Mouse (Mus musculus): ENCODE measurements at regions not wholly inside any gene's neighbourhood (a gene's known extent, or its start where the extent isn't known, plus 50 kb on each side); places are given as distances from the start of the nearest gene placed in this dataset.

GRCm38 (mm10) chr13:53055697-53056096, 74.8 kb upstream of the Nfil3 start:
- no peak for DNase-seq
- intact Hi-C loops (cut with DNase I), result no loop called here

DNA sequence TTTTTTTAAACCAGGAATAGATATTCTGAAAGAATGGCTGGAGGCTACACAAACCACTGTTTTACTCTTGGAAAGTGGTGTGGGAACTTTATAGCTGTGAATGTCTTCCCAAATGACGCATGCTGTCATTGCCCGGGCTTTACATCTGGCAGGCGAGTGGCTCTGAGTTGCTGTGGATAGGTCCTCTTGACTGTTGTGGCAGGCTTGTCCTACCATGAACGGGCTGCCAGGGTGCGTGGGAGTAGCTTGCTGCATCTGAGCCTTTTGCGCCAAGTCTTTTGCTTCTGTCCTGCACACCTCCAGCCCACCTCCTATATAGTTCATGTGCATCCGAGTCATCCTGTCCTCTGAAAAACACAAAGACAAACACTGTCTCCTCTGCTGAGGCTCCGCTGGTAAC, 72.3 kb upstream of the Nfil3 start:
- intact Hi-C loops (cut with DNase I), result no loop called here
- no peak for DNase-seq

DNA sequence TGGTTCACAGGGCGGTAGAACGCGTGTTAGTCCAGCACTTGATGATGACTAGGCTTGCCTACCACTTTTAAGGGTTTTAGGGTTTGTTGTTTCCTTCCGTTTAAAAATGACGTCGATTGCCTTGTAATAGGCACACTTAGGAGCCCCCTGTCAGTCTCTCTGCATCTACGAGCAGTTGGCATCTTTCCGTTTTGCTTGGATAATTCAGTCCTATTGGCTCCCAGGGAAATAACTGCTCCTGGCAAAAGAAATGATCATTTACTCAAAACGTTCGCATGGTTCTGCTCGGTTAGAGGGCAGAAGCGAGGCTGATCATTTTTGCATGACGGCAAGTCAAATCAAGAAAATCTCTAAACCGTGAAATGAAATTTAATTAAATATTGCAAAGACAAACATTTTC, 71.9 kb upstream of the Nfil3 start:
- intact Hi-C loops (cut with DNase I), result no loop called here
- no peak for DNase-seq

- DNase-seq, result no peak
- intact Hi-C loops (cut with DNase I), result no loop called here
Measured at GRCm38 (mm10) chr13:53052188-53052587, 71.3 kb upstream of the Nfil3 start.

DNA sequence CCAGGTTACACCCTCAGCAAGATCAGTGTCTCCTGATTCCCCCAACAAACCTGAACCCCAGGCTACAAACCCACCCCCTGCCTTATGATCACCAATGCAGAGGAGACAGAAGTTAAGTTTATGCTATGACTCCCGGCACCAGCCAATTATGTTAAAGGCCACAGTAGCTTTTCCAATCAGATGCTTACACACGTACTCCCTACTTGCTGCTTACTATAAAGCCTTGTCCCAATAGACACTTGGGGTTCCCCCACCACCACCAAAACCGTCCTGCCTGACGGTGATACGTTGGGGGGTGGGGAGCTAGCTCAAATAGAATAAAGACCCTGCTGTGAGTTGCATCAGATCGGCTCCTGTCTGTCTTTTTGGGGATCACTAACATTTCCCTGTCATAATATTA, 70.5 kb upstream of the Nfil3 start:
- no peak for DNase-seq
- intact Hi-C loops (cut with DNase I), result no loop called here

DNA sequence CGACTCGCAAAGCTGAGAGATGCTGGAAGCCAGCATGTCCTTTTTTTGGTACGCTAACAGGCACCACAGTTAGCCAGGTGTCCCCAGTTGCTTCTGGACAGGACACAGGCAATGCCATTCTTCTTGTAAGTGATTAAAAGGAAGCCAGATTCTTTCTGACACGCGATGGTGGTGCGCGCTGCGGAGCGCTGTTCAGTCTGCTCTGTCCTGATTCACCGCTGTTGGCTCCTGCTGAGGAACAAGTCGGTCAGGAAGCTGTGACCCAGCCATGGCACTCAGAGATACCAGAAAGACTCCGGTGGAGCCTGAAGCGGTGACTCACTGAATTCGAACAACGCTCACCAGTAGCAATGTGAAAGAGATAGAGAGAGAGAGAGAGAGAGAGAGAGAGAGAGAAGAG, 68.3 kb upstream of the Nfil3 start:
- intact Hi-C loops (cut with DNase I), result no loop called here
- peak in 1 of 2 experiments; percentile 15 for DNase-seq

DNA sequence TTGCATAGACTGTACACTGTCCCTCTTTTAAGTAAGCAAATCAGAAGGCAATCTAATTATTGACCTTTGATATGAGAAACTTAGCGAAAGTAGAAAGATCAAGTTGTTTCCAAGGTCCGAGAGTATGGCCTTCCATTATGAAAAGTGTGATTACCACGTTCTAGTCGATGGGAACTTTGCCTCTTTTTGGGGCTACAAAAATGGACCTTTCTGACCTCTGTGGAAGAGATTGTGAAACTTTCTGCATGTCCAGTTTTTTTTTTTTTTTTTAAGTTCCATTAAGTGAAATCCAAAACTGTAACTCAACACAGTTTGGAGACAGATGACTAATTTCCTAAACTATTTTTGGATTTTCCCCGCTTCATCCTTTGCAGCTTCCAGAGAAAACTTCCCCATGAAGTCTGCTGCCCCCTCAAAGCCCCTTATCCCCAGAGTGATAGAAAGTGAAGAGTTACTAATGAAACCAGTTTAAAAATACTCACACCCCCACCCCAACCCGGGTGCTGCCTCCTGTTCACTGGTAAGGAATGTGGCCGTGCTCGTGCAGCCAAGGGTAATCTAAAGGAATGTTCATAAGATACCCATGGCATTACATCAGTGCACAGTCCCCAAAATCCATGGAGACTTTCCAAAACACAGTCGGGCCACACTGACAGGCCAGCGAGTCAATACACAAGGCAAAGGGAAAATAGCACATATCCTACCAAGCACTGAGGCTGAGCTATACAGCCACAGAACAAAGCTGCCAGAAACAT, 52.5 kb upstream of the Nfil3 start:
- intact Hi-C loops (cut with DNase I), result no loop called here
- DNase-seq, result peak; percentile 84 to 87

All from heart, postnatal 10 days (tissue).